Mouse (Mus musculus) small intestine, adult 2 months (tissue): ENCODE measurements around the gene Atxn2. TPM values are rescaled to one million over a fixed set of nuclear protein-coding genes. Genes with fewer than 3 reads are reported as not detected.

Experiments used
- H3K27ac ChIP-seq: fragments of 200-500 bp; 2 replicates; pipeline ENCODE4 v1.5.1; 2012; ENCODE audit warnings: low read depth, low read length, control low read depth, inconsistent platforms; ENCODE audit not compliant: insufficient read depth
- H3K27me3 ChIP-seq: fragments of 200-500 bp; 2 replicates; pipeline ENCODE4 v1.6.1; 2012; ENCODE audit warnings: mild to moderate bottlenecking, moderate library complexity, low read length, inconsistent platforms; ENCODE audit not compliant: control insufficient read depth, insufficient read depth
- H3K36me3 ChIP-seq: fragments of 200-500 bp; 2 replicates; pipeline ENCODE4 v1.6.1; 2012; ENCODE audit warnings: mild to moderate bottlenecking, low read length, control low read depth, inconsistent platforms; ENCODE audit not compliant: control insufficient read depth, insufficient read depth
- H3K4me1 ChIP-seq: fragments of 200-500 bp; 2 replicates; pipeline ENCODE4 v1.6.1; 2012; ENCODE audit warnings: low read length, inconsistent platforms, mixed read lengths; ENCODE audit not compliant: control insufficient read depth, insufficient read depth, insufficient read length
- H3K4me3 ChIP-seq: fragments of 200-500 bp; 2 replicates; pipeline ENCODE4 v1.5.1; 2012; ENCODE audit warnings: low read depth, mild to moderate bottlenecking, control low read depth, inconsistent platforms, low read length, moderate library complexity
- CTCF ChIP-seq: fragments of 200-500 bp; IDR thresholded peaks from 2 replicates; pipeline ENCODE4 v1.5.1; 2012; ENCODE audit warnings: low read depth, mild to moderate bottlenecking, control low read depth, inconsistent platforms, low read length, moderate library complexity, mixed read lengths; ENCODE audit not compliant: insufficient replicate concordance, insufficient read length; ENCODE audit errors: extremely low read depth
- POLR2A ChIP-seq: fragments of 200-500 bp; IDR thresholded peaks from 2 replicates; pipeline ENCODE4 v1.6.1; 2012; ENCODE audit warnings: low read depth, mild to moderate bottlenecking, control low read depth, inconsistent platforms, low read length, moderate library complexity
- WGBS: fragments of 180-500 bp; shearing (Covaris S2); methylation state at CpG from one replicate; pipeline ENCODE4 v1.1.7; 2018; 5-methylcytosine and 5-hydroxymethylcytosine counted together
- polyA plus RNA-seq: library from polyadenylated mRNA; depleted of rRNA; stranded (reverse); fragments of >200 nt; gene quantifications from 2 replicates; pipeline ENCODE4 v1.2.3, GENCODE M21; 2012

Atxn2 gene
- polyA plus RNA-seq, 1 experiment, result 108 TPM

GRCm38 (mm10) chr5:121711928-121712231 lies 743 bp downstream of the Atxn2 start:
- WGBS, result 4% methylated on average over 57 of the region's 57 CpGs
- Histone ChIP-seq H3K36me3 (no peaks in the 10 kb centered on the region), H3K4me1 (peaks cover 6% of the 10 kb centered on the region; the same call in 1 of the 2 replicates), H3K27me3 (no peaks in the 10 kb centered on the region), H3K4me3 (peak overlapping the region; percentile 96), H3K27ac (peak overlapping the region; percentile 59)
- TF ChIP-seq CTCF, result no peak
- TF ChIP-seq POLR2A, result no peak

GRCm38 (mm10) chr5:121712232-121712933 lies 1.2 kb downstream of the Atxn2 start:
- Histone ChIP-seq H3K27me3 (no peaks in the 10 kb centered on the region), H3K36me3 (no peaks in the 10 kb centered on the region), H3K4me1 (peaks cover 6% of the 10 kb centered on the region; the same call in 1 of the 2 replicates), H3K4me3 (peak overlapping the region; percentile 96), H3K27ac (peak overlapping the region; percentile 59)
- WGBS, result 2% methylated on average over 63 of the region's 66 CpGs
- TF ChIP-seq CTCF, result no peak
- TF ChIP-seq POLR2A, result no peak

- peak overlapping the region; percentile 64 for H3K27ac ChIP-seq
- TF ChIP-seq POLR2A, result 0 out of 2 replicates have a peak, but pooled peaks have one; percentile 29
- no peak for TF ChIP-seq CTCF
- no peaks in the 10 kb centered on the region for H3K36me3 ChIP-seq
Observed at GRCm38 (mm10) chr5:121712934-121713538, 1.9 kb downstream of the Atxn2 start.

GRCm38 (mm10) chr5:121714331-121714730 lies 3.2 kb downstream of the Atxn2 start:
- Histone ChIP-seq H3K4me3 (no peak overlapping the region), H3K4me1 (peaks cover 8% of the 10 kb centered on the region; the same call in 1 of the 2 replicates), H3K36me3 (no peaks in the 10 kb centered on the region), H3K27ac (peak overlapping the region; percentile 29), H3K27me3 (no peaks in the 10 kb centered on the region)
- TF ChIP-seq CTCF, result no peak
- TF ChIP-seq POLR2A, result no peak
- WGBS, result 15% methylated on average over 1 of the region's 1 CpGs

More at GRCm38 (mm10) chr5:121712934-121713538, 1.9 kb downstream of the Atxn2 start:
- Histone ChIP-seq H3K4me1 (peaks cover 6% of the 10 kb centered on the region; the same call in 1 of the 2 replicates), H3K27me3 (no peaks in the 10 kb centered on the region), H3K4me3 (peak overlapping the region; percentile 96)
- WGBS, result 4% methylated on average over 32 of the region's 32 CpGs

- no peak overlapping the region for H3K27ac ChIP-seq
- no peak for TF ChIP-seq CTCF
- TF ChIP-seq POLR2A, result no peak
Observed at GRCm38 (mm10) chr5:121714928-121715327, 3.8 kb downstream of the Atxn2 start.

GRCm38 (mm10) chr5:121718462-121718861 lies 7.3 kb downstream of the Atxn2 start:
- WGBS, result 67% methylated on average over 5 of the region's 5 CpGs
- no peak overlapping the region for H3K4me3 ChIP-seq
- peaks cover 9% of the 10 kb centered on the region; the same call in 1 of the 2 replicates for H3K4me1 ChIP-seq
- no peak for TF ChIP-seq POLR2A
- no peak for TF ChIP-seq CTCF
- H3K27ac ChIP-seq, result no peak overlapping the region
- H3K36me3 ChIP-seq, result no peaks in the 10 kb centered on the region
- H3K27me3 ChIP-seq, result no peaks in the 10 kb centered on the region

More at GRCm38 (mm10) chr5:121714928-121715327, 3.8 kb downstream of the Atxn2 start:
- 22% methylated on average over 6 of the region's 6 CpGs for WGBS
- Histone ChIP-seq H3K4me1 (peaks cover 8% of the 10 kb centered on the region; the same call in 1 of the 2 replicates), H3K27me3 (no peaks in the 10 kb centered on the region), H3K4me3 (no peak overlapping the region), H3K36me3 (no peaks in the 10 kb centered on the region)

- no peaks in the 10 kb centered on the region for H3K36me3 ChIP-seq
- no peaks in the 10 kb centered on the region for H3K27me3 ChIP-seq
- H3K4me3 ChIP-seq, result no peak overlapping the region
- H3K4me1 ChIP-seq, result peaks cover 14% of the 10 kb centered on the region; the same call in 1 of the 2 replicates
- TF ChIP-seq CTCF (peak; percentile 44; the same call in 1 of the 2 replicates), POLR2A (no peak)
- H3K27ac ChIP-seq, result no peak overlapping the region
- 78% methylated on average over 5 of the region's 5 CpGs for WGBS
Observed at GRCm38 (mm10) chr5:121720888-121721585, 9.9 kb downstream of the Atxn2 start.
